Mouse (Mus musculus) ES-E14 (cell line): ENCODE measurements around the gene Lsm7.

Source experiments
- CHD2 ChIP-seq: IDR thresholded peaks from 2 replicates; pipeline ENCODE4 v1.6.1; 2014; ENCODE audit warnings: mild to moderate bottlenecking, low read depth, low read length, inconsistent platforms
- HCFC1 ChIP-seq: IDR thresholded peaks from 2 replicates; pipeline ENCODE4 v1.6.1; 2012; ENCODE audit warnings: low read length, inconsistent platforms, borderline replicate concordance; ENCODE audit not compliant: insufficient read depth
- MAFK ChIP-seq: IDR thresholded peaks from 2 replicates; pipeline ENCODE4 v1.6.1; 2014; ENCODE audit warnings: mild to moderate bottlenecking, low read depth, low read length, inconsistent platforms; ENCODE audit not compliant: insufficient read depth
- ZC3H11A ChIP-seq: IDR thresholded peaks from 2 replicates; pipeline ENCODE4 v1.6.1; 2012; ENCODE audit warnings: low read depth, mild to moderate bottlenecking, inconsistent platforms, low read length, borderline replicate concordance
- ZNF384 ChIP-seq: IDR thresholded peaks from 2 replicates; pipeline ENCODE4 v1.6.1; 2012; ENCODE audit warnings: low read depth, low read length, inconsistent platforms

- TF ChIP-seq HCFC1: no peak
- TF ChIP-seq CHD2: no peak
- no peak for TF ChIP-seq ZNF384
- TF ChIP-seq MAFK: no peak
- TF ChIP-seq ZC3H11A: no peak
These were observed 32.2 kb upstream of the Lsm7 start for GRCm38 (mm10) chr10:80887181-80887580.
